Mouse (Mus musculus) hindbrain, embryonic 11.5 days (tissue): ENCODE measurements around the gene Lcor. TPM values are rescaled to one million over a fixed set of nuclear protein-coding genes. Genes with fewer than 3 reads are reported as not detected.

Source experiments
- polyA plus RNA-seq: library from polyadenylated mRNA; unstranded; fragments of >200 nt; fragmentation: Nextera tagmentation; extraction: Ambion mirVana; gene quantifications from 2 replicates; pipeline ENCODE4 v1.2.1, GENCODE M21; 2014

The Lcor gene
- polyA plus RNA-seq, 1 experiment from 2014 or later: 37.0 TPM

Other genes with a start within 250 kb of the Lcor start
- gene Tm9sf3, start 218.6 kb upstream of the Lcor start, polyA plus RNA-seq: 108 and 151 TPM in 2 replicates
- 1.7 TPM in 2 replicates for gene Pik3ap1, start 97.5 kb upstream of the Lcor start, polyA plus RNA-seq
- 4.2 and 7.3 TPM in 2 replicates for gene Gm340, start 99.7 kb downstream of the Lcor start, polyA plus RNA-seq